Mouse (Mus musculus): ENCODE results near the gene Shroom3.
"Not testable (repeated sequence)": the region's sequence is repeated elsewhere in the genome, so short reads cannot be mapped to it uniquely, and the experiment has no call there.

Shroom3 gene

DNA sequence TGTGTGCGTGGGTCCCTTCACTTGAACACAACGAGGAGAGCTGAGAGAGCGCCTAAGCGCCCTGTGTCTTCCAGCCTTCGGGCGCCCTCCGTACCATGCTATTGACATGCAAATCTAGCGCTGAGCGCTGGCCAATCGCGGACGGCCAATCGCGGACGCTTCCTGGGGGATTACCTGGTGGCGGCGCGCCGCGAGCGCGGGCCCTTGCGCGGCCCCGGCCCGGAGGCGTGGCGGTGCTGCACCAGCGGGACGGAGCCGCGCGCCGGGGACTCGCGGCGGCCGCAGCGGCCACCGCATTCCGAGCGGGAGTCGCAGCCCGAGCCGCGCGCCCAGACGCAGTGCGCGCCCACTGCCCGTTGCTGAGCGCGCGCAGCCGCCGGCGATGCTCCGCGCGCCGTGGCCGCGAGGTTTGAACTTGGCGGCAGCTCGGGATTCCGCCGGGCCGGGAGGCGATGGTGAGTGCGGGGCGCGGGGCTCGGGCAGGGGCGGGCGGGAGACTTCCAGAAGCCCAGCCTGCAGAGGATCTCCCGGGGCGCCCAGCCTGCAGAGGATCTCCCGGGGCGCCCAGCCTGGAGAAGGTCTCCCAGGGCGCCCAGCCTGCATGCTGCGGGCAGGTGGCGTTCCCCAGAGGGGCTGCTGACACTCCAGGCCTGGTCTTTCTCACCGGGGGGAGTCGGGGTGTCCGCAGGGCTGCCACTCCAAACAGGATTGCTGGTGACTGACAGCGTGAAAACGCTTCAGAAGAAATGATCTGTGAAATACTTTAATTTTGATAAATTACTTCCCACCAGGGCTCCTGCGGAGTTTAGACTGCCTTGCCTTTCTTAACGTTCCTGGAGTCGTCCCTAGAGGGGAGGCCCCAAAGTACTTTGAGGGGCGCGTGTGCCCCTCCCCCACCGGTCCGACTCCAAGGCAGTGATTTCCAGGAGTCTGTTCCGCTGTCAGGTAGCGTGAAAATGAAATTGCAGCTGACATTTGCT, 214.8 kb downstream of the Shroom3 start:
- peak; percentile 80 for DNase-seq

DNA sequence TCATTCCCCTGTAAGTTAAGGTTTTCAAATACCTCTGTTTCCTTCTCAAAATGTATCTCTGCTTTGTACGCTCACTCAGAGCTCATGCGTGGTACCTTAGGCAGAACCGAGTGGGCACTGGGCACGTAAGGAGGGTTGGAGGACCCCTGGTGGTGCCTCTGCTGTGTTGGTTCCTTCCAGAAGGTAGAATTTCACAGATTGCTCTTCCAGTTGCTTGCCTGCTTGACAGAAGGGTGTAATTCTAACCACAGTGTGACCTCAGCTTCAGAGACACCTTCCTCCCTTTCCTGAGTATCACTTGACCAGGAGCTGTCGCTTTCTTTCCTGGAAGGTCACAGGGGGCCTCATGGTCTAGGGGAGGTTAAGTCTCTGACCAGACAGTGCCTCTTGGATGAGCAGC, 217.2 kb downstream of the Shroom3 start:
- DNase-seq, result no peak

DNA sequence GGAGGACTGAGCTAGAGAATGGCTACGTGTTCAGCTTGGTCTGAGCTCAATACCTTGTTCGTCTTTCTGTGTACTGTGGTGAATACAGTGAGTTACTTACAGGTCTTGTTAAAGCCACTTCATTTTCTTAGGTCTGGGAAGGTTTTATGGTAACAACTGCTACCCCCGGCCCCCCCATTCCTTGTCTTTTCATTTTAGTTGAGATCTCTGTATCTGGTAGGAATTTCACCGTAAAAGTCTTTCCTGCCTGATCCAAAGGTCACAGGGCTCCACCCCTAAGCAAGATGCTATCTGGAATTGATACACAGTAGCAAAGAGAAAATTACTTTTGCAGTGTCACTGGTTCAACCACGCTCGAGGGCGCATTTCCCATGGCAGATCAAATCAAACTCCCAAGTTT, 218.6 kb downstream of the Shroom3 start:
- DNase-seq, result no peak

DNA sequence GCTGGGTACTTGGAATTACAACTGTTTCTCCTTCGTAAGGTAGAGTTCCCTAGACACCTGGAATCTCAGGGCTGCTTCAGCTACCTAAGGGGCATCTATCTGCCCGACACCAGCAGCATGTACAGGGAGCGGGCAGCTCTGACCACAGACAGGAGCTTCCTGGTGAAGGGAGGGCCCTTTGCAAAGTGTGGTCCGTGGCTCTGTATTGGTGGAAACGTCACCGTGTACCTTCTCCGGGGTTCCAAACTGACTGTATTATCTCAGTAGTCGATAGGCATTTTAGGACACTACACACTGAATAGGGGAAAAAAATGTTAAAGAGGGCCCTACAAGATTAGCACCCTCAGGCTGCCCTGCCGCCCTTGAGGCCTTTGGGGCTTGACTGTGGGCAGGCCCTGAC, 221.9 kb downstream of the Shroom3 start:
- DNase-seq, result no peak

DNA sequence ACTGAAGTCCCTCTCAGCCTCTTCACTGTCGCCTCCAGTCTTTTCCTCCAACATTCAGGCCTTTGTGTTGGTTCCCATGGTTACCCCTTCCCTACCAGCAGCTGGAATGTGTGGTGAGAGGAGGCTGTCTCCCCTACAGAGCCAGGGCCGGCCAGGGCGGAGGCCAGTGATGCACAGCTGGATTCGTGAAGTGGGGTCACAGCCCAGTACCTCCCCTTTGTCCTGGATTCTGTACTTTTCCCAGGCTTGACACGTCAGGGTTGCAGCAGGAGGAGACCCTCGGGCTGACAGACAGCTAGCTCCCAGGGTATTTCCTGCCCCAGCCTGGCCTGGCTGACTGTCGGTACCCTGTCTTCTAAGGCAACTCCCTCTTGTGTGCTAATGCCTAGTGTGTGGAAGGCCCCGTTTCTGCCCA, 222.4 kb downstream of the Shroom3 start:
- no peak for DNase-seq

DNA sequence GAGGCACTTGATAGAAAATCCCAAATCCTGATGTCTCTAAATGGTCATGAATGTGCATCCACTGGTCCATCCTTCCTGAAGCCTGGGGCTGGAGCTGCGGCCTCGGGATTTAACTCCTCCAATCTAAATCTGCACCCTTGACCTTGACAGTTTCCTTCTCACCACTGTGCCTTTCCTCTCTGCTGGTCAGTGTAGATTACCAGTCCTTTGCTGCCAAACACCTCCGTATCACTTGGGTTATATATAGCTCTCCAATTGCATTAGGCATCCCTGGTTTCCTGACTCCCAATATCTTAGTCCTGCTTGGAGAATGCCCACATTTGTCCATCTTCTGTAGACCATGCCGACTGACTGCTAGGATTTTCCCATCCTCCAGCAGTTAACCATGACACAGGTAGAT, 225.0 kb downstream of the Shroom3 start:
- no peak for DNase-seq

DNA sequence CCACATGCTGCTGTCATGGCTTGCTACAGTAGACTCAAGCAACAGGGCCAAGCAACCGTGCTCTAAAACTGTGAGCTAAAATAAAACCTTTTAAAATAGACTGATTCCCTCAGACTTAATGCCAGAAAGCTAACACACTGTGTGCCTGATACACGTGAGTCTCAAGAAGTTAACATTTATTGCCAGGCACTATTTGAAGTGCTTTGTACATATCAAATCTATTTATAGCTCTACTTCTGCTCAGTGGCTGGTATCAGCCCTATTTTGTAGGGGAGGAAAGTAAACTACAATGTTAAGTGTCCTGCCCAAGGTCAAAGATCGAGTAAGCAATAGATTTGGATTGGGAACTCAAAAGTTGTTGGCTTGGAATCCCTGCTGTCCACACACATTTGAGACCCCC, 227.6 kb downstream of the Shroom3 start:
- DNase-seq, result no peak

DNA sequence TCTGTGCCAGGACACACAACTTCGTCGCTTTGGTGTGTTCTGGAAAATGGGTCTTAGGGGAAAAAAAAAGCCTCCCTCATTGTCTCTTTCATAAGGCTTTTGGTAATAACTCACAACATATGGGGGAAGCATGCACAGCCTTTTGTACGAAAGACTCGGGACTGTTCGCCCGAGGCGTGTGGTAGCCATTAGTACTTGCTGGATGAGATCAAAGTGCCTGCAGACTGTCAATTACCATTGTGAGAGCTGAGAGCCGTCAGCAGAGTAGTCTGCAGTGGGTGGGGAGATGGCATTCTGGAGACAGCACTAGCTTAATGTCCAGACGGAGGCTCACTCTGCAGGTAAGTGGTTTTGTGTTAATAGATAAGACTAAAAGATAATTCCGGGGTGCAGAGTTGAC, 232.2 kb downstream of the Shroom3 start:
- DNase-seq, result no peak

DNA sequence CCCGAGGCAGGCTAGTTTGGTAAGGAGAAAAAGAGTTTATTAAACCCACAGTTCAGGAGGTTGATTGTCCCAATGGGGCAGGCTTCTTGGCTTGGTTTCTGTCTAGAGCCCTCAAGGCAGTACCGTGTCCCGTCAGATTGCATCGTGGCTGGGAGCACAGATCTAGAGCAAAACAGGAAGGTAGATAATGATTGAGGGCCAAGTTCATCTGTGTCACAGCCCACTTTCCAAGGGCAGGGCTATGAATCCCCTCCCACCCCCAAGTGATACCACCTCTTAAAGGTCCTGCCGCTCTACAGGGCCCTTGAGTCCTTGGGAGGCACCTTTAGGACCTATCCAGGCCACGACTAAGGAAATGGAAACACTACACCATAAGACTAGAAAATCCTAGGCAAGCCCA, 234.5 kb downstream of the Shroom3 start:
- no peak for DNase-seq

DNA sequence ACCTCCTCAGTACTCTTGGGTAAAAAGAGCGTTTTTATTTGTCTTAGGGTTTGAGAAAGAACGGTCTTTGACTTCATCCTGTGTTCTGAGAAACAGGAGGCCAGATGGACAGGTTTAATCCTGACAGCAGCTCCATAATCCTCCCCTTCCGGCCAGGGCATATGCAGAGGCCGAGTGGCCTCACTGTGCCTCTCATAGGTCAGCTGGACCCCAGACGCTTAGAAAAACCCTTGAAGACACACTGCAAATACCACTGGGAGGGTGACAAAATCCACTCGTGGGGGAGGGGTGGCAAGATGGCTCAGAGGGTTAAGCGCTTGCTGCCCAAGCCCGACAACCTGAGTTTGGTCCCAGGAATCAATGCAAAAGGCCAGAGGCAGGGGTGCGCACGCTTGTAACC, 234.9 kb downstream of the Shroom3 start:
- no peak for DNase-seq

DNA sequence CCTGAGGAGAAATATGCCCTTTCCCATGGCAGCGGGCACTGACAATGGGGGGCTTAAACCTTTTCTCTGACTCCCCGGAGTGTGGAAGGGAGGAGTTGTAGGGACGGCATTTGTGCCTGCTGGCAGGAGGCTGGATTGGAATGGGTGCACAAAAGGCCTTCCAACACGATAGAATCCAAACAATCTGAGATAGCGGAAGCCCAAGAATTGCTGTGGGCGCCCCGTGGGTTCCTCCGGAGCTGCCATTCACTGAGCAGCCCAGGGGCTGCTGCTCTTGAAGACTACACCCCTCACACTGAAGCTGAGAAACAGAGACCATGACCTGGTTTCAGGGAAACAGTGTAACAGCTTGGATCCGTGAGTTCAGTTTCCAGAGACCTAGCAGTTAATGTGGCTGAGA, 235.6 kb downstream of the Shroom3 start:
- DNase-seq, result no peak

DNA sequence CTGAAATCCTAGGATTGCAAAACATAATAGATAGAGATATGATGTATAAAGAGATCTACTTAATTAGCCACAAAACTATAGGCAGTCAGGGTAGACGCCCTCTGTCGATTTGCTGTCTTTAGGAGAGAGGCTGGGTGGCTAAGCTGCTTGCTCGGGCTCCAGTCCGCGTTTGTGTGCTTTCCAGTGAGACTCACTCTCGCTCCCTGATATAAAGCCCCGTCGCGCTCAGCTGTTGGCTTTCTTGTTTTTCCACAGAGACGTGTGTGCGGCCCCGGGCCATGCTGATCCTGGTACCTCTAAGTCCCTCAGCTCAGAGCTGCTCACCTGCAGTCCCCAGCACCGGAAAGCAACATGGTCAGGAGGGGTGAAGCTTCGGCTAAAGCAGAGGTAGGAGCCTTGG, 236.2 kb downstream of the Shroom3 start:
- no peak for DNase-seq

DNA sequence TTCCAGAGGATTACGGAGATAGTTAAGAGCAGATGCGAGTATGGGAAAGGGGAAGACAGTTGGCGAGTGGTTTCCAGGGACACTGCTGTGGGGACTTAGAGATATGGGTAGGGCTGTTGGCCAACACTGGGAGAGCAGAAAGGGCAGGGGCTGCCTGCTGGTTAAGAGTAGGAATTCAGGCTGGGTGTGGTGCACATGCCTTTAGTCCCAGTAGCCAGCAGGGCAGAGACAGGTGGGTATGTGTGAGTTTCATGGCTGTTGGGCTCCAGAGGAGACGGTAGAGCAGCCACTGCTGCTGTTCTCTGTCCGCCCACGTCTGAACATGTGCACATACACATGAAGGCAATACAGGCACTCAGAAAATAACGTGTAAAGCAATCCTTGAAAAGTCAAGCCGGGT, 237.7 kb downstream of the Shroom3 start:
- no peak for DNase-seq

DNA sequence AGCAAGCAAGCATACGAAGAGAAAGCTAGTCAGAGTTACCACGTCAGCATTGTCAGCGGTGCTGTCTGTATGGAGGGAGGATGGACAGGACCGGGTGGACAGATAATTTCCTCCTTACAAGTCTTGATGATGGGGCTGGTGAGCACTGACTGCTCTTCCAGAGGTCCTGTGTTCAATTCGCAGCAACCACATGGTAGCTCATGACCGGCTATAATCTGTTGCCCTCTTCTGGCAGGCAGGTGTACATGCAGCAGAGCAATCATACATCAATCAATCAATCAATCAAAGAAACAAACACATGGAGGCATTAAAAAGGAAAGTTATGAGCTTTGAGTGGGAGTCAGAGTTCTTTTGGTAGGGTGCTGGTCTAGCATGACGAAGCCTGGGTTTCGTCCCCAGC, 238.5 kb downstream of the Shroom3 start:
- DNase-seq, result no peak

DNA sequence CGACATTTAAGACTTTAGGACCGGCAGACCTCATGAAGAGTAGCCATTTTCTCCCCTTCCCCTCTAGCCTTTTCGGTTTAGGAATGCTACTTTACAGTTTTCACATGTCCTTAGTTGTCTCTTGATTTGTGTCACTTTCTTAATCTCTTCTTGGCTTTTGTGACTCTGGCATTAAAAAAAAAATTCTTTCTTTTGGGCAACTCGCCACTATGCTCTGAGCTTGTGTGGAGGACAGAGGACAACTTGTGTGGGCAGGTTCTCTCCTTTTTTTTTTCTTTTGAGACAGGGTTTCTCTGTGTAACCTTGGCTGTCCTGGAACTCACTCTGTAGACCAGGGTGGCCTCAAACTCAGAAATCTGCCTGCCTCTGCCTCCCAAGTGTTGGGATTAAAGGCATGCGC, 239.7 kb downstream of the Shroom3 start:
- not testable (repeated sequence) for DNase-seq

DNA sequence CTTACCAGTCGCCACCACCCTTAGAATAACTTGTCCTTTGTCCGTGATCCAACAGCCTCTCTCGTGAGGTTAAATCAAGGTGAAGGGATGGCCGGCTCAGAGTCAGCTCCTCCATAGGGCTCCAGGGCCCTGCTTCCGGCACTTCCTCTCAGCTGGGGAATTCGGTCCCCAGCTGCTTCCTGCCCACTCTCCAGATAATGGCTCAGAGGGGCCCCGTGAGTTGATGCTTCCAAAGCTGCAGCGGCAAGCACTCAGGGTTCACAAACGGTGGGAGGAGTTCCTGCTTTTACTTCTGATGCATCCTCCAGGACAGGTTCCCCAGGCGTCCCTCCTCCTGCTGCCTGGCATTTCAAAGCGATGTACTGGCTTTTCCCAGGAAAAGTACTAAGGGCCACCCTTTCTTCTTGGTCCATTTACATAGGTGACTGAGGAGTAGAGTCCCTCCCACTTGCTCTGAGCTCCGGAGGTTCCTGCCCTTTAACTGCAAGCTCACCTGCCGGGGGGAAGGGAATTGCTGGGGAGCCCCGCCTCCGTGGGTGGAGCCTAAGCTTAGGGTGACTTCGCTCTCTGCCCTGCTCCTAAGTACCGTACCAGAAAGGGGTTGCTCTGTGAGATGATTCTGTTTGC, 241.7 kb downstream of the Shroom3 start:
- DNase-seq, result peak; percentile 91

DNA sequence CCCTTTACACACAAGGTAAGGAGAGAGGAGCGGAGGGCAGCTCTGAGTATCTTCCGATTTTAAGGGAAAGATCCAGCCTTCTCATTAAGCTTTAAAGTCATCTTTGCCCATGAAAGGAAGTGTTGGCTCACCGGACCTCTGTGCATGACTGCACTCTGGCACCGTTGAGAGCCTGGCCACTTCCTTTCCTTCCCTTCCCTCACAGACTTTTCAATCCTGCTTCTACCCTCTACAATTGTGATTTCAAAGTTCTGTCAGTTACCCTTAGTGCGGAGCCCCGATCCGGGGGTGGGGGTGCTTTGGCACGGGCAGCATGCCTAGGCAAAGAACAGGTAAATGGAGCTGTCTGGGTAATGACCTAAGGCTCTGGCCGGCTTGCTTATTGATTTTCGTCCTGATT, 244.4 kb downstream of the Shroom3 start:
- peak; percentile 23 for DNase-seq

DNA sequence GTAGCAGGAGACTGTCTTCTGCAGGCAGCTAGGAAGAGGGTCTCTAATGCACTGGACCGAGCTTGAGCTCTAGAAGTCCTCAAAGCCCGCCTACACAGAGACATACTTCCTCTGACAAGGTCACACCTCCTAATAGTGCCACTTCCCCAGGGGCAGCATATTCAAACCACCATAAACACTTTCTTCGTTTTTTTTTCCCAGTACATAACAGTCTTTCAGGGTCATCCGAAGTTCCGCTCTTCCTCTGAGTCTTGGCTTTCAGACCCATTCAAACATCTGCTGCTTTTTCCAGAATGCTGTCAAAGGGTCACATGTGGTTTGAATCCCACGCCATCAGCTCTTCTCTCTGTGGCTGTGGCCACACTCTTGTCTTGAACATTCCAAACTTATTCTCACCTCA, 247.3 kb downstream of the Shroom3 start:
- no peak for DNase-seq

DNA sequence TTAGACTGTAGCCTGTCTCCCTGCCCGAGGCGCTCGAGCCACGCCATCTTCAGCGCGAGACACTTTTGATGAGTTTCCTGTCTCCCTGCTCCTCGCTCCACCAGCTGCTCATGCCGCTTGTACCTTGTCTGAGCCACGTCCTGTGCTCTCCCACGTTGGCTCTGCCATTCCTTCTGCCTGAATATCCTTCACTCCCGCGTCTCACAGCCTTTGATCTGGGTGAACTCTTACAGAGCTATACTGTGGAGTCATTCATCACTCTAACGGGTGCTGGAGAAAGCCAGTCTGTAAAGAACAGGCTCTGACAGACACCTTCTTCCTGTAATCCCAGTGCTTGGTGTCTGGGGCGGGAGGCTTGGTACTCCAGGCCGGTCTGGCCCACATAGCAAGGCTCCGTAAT, 248.1 kb downstream of the Shroom3 start:
- DNase-seq, result no peak

DNA sequence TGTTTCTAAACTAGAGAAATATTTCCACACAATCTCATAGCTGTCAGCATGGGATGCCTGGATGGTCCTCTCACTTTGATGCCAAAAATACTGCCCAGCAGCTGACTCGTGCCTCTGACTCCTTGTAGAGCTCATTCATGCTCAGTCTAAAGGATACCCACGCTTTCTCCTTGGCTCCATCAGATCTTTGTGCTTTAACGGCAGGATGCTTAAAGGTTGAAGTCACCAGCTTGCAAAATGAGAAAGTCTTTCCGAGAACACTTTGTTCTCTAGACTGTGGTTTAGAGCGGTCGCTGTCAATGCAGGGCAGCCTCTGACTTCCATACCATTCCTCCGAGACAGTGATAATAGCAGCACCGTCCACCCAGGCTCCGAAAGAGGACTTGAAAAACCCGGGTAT, 249.8 kb downstream of the Shroom3 start:
- DNase-seq, result no peak

DNA sequence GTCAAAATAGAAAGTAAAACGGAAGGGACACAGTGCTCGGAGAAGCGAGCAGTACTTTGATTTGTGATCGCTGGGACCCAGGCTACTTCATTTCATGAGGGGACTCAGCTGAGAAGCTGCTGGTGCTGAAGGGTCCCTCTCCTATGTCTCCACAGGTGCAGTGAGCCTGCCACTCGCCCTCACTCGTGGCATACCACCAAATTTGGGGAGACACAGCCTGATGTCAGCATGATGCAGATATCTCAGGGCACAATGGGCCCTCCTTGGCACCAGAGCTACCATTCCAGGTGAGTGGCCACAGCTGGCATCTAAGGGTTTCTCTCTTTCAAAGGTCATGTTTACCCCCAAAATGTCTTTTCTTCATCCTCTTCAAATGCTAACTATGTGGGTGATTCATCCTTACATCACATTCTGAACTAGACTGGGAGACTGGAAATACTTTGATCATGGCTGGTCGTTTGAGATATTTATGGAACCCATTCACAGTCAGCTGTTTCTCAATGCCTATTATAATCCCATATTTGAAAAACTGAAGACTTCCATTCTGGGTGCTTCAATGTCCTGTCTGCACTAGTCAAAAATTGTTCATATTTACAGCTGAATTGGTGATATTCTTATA, 250.5 kb downstream of the Shroom3 start:
- DNase-seq, result no peak

DNA sequence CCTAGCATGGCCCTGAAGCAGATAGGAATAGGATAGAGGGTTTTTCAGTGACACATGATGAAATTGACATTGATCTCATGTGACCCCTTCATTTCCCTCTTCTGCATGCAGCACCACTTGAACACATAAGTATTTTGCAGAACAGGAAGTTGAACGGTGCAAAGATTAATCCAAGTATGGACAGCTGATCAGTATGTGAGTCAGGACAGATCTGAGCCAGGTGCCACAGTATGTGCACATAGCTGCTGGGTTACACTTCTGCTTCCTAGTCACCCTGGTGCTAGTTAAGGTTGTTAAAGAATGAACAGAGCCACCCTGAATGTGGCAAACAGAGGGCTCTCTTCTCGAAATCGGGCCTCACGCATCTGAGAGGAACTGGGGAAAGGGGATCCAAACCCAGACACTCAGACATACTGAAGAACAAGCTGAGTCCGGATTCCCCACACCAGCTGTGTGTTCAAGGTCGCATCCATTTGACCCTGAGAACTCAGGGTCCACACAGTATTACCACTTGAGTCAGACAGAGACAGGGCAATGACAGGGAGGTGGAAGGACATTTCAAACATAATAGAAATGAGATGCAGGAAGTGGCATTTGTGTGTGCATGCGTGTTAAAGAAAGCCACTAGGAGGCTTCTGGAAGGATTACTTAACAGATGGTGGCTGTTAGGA, 251.2 kb downstream of the Shroom3 start:
- no peak for DNase-seq

DNA sequence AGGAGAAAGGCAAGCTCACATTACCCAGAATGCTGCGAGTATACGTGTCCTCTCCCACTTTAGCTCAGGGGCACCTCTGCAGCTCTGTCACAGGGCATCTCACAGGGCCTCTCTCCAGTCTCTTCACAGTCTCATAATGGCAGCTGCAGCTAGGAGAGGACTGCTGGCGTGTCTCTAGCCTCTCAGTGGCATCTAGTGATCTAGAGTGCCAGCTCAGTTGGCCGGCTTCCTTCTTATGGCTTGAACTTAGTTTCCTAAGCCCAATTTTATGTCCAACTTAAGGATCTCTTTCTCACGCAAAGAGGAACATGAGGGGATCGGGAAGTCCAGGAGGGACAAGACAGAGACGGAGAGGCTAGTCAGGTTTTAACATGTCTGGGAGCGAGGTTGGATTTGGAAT, 252.6 kb downstream of the Shroom3 start:
- DNase-seq, result no peak

Measured in kidney, adult 11 months (tissue).